ENCODE assay signal across 1 mouse cellular context in genomic region chr5:77253154-77253553, GRCm38 (mm10).
TF ChIP-seq lines count a peak whose summit lies in the region.

No protein-coding gene starts in this region.

TF ChIP-seq in CH12.LX, 34 proteins besides CTCF, POLR2A, EP300 and RAD21:
- TF ChIP-seq KAT2A (IDR thresholded peaks at IDR 0.05; ENCODE audit: insufficient replicate concordance, low read length) (0 out of 2 replicates have a peak, but pooled peaks have one; percentile 13), MYC (IDR thresholded peaks at IDR 0.05; ENCODE audit: low read depth, low read length) (0 out of 2 replicates have a peak, but pooled peaks have one; percentile 26), JUND (conservative IDR thresholded peaks at IDR 0.05; ENCODE audit: low read depth, low read length) (peak; percentile 85), MAFK (IDR thresholded peaks at IDR 0.05; ENCODE audit: insufficient replicate concordance, low read length) (peak; percentile 53; the same call in 1 of the 2 replicates), CHD2 (IDR thresholded peaks at IDR 0.05; ENCODE audit: low read length) (no peak), MAZ (IDR thresholded peaks at IDR 0.05; ENCODE audit: low read depth, low read length) (no peak), ETS1 (conservative IDR thresholded peaks at IDR 0.05; ENCODE audit: low read depth, low read length) (peak; percentile 86), ZKSCAN1 (IDR thresholded peaks at IDR 0.05; ENCODE audit: borderline replicate concordance, low read depth, low read length) (no peak), CHD1 (IDR thresholded peaks at IDR 0.05; ENCODE audit: low read depth, low read length) (no peak), USF2 (conservative IDR thresholded peaks at IDR 0.05; ENCODE audit: low read depth, low read length) (no peak), MAX (IDR thresholded peaks at IDR 0.05; ENCODE audit: low read length) (no peak), BHLHE40 (IDR thresholded peaks at IDR 0.05; ENCODE audit: low read depth, low read length) (peak; percentile 93), JUN (IDR thresholded peaks at IDR 0.05; ENCODE audit: insufficient read depth, low read depth, low read length) (peak; percentile 87), MEF2A (IDR thresholded peaks at IDR 0.05; ENCODE audit: borderline replicate concordance, low read depth, low read length) (no peak), TCF12 (IDR thresholded peaks at IDR 0.05; ENCODE audit: low read depth, low read length) (0 out of 2 replicates have a peak, but pooled peaks have one; percentile 56), PAX5 (IDR thresholded peaks at IDR 0.05; ENCODE audit: low read length) (no peak), RCOR1 (conservative IDR thresholded peaks at IDR 0.05; ENCODE audit: low read depth, low read length) (no peak), IRF4 (IDR thresholded peaks at IDR 0.05; ENCODE audit: low read depth, low read length) (peak; percentile 18; the same call in 1 of the 2 replicates), ZMIZ1 (IDR thresholded peaks at IDR 0.05; ENCODE audit: low read depth, low read length) (no peak), E2F4 (IDR thresholded peaks at IDR 0.05; ENCODE audit: insufficient replicate concordance, low read depth, low read length) (no peak)
